ENCODE assay signal across 20 mouse cellular contexts in genomic region chr9:21738776-21739175, GRCm38 (mm10). TPM values are rescaled to one million over a fixed set of nuclear protein-coding genes. Genes with fewer than 3 reads are reported as not detected.
DNase-seq lines count a peak whose midpoint lies in the region; ATAC-seq and TF ChIP-seq lines count a peak whose summit lies in the region.
"Had no signal": no experiment of that assay in that cellular context is flagged by ENCODE, and none has a peak within 500 bp of the region (broad histone marks: within the 10 kb centered on the region; RNA-seq: fewer than 3 reads in every experiment).

No protein-coding gene starts in this region.

- peak; percentile 25 for DNase-seq in cerebellum, adult 9-11 months
- DNase-seq in cerebellum, adult 11 months: no peak
- DNase-seq in forebrain, postnatal 0 days: peak; percentile 18
- DNase-seq in hindbrain, postnatal 0 days (ENCODE audit: low spot score): no peak
- no peak for DNase-seq in hindbrain, embryonic 11.5 days (ENCODE audit: low spot score)
- DNase-seq in CD4-positive helper T cell, adult 2 months (ENCODE audit: low read depth, low spot score): peak; percentile 18
- DNase-seq: adrenal gland, postnatal 14 days; gastrocnemius, adult 2 months; heart, postnatal 36 days; kidney, adult 2 months; lung, postnatal 4 days; midbrain, embryonic 14.5 days; thymus, adult 18-20 months; thymus, postnatal 36 days had no signal

- WGBS in forebrain, postnatal 0 days: 67% methylated on average over 7 of the region's 7 CpGs
- 90% methylated on average over 7 of the region's 7 CpGs for WGBS in forebrain, embryonic 12.5 days
- WGBS in hindbrain, postnatal 0 days: 63% methylated on average over 7 of the region's 7 CpGs
- WGBS in hindbrain, embryonic 11.5 days: 97% methylated on average over 7 of the region's 7 CpGs

- no peaks in the 10 kb centered on the region for H3K9me3 ChIP-seq in forebrain, postnatal 0 days (ENCODE audit: low read length)
- no peaks in the 10 kb centered on the region for H3K9me3 ChIP-seq in forebrain, embryonic 12.5 days
- no peaks in the 10 kb centered on the region for H3K9me3 ChIP-seq in hindbrain, postnatal 0 days (ENCODE audit: low read length)
- H3K9me3 ChIP-seq in hindbrain, embryonic 11.5 days (ENCODE audit: control insufficient read depth, low read length): no peaks in the 10 kb centered on the region
- H3K9me3 ChIP-seq: embryonic facial prominence, embryonic 15.5 days; lung, embryonic 15.5 days had no signal

- H3K4me1 ChIP-seq in forebrain, postnatal 0 days (ENCODE audit: insufficient read depth): no peaks in the 10 kb centered on the region
- no peaks in the 10 kb centered on the region for H3K4me1 ChIP-seq in forebrain, embryonic 12.5 days
- H3K4me1 ChIP-seq in hindbrain, postnatal 0 days (ENCODE audit: insufficient read depth, low read length): no peaks in the 10 kb centered on the region
- no peaks in the 10 kb centered on the region for H3K4me1 ChIP-seq in hindbrain, embryonic 11.5 days (replicated peaks; ENCODE audit: control insufficient read depth, insufficient read depth, low read length)
- H3K4me1 ChIP-seq: embryonic facial prominence, embryonic 15.5 days had no signal

- H3K4me2 ChIP-seq in forebrain, postnatal 0 days (ENCODE audit: low read depth): no peak overlapping the region
- no peak overlapping the region for H3K4me2 ChIP-seq in forebrain, embryonic 12.5 days
- no peak overlapping the region for H3K4me2 ChIP-seq in hindbrain, postnatal 0 days (ENCODE audit: low read depth, low read length)
- no peak overlapping the region for H3K4me2 ChIP-seq in hindbrain, embryonic 11.5 days (replicated peaks; ENCODE audit: low read depth, low read length)
- H3K4me2 ChIP-seq: embryonic facial prominence, embryonic 15.5 days; heart, embryonic 11.5 days; lung, embryonic 15.5 days had no signal

- no peak for TF ChIP-seq CTCF in forebrain, postnatal 0 days (IDR thresholded peaks at IDR 0.05; ENCODE audit: low read depth)
- TF ChIP-seq CTCF in hindbrain, postnatal 0 days (IDR thresholded peaks at IDR 0.05; ENCODE audit: low read depth): no peak

- H3K27me3 ChIP-seq in forebrain, postnatal 0 days (ENCODE audit: insufficient read depth, low read length): no peaks in the 10 kb centered on the region
- no peaks in the 10 kb centered on the region for H3K27me3 ChIP-seq in forebrain, embryonic 12.5 days
- no peaks in the 10 kb centered on the region for H3K27me3 ChIP-seq in hindbrain, postnatal 0 days (ENCODE audit: insufficient read depth, low read length)
- no peaks in the 10 kb centered on the region for H3K27me3 ChIP-seq in hindbrain, embryonic 11.5 days (ENCODE audit: control insufficient read depth, insufficient read depth, low read length)
- H3K27me3 ChIP-seq: embryonic facial prominence, embryonic 15.5 days; lung, embryonic 15.5 days had no signal

- H3K9ac ChIP-seq in forebrain, postnatal 0 days: no peak overlapping the region
- H3K9ac ChIP-seq in forebrain, embryonic 12.5 days: no peak overlapping the region
- no peak overlapping the region for H3K9ac ChIP-seq in hindbrain, postnatal 0 days (replicated peaks; ENCODE audit: low read length)
- H3K9ac ChIP-seq in hindbrain, embryonic 11.5 days (ENCODE audit: low read depth, low read length): no peak overlapping the region
- H3K9ac ChIP-seq: embryonic facial prominence, embryonic 15.5 days; liver, embryonic 14.5 days; lung, embryonic 15.5 days had no signal

- H3K27ac ChIP-seq in forebrain, postnatal 0 days (ENCODE audit: low read depth, low read length): no peak overlapping the region
- no peak overlapping the region for H3K27ac ChIP-seq in forebrain, embryonic 12.5 days
- H3K27ac ChIP-seq in hindbrain, postnatal 0 days: no peak overlapping the region
- H3K27ac ChIP-seq in hindbrain, embryonic 11.5 days (ENCODE audit: low read depth, low read length): no peak overlapping the region
- H3K27ac ChIP-seq: embryonic facial prominence, embryonic 15.5 days; gastrocnemius, adult 2 months; kidney, postnatal 0 days; liver, embryonic 14.5 days; lung, embryonic 15.5 days had no signal

- H3K4me3 ChIP-seq in forebrain, postnatal 0 days (ENCODE audit: low read depth, low read length): no peak overlapping the region
- no peak overlapping the region for H3K4me3 ChIP-seq in forebrain, embryonic 12.5 days (replicated peaks)
- H3K4me3 ChIP-seq in hindbrain, postnatal 0 days (ENCODE audit: low read length): no peak overlapping the region
- no peak overlapping the region for H3K4me3 ChIP-seq in hindbrain, embryonic 11.5 days (ENCODE audit: low read depth, low read length)
- H3K4me3 ChIP-seq: embryonic facial prominence, embryonic 15.5 days; gastrocnemius, adult 2 months; lung, embryonic 15.5 days had no signal

- H3K36me3 ChIP-seq in forebrain, postnatal 0 days (ENCODE audit: insufficient read depth): peaks cover 83% of the 10 kb centered on the region
- peaks cover 92% of the 10 kb centered on the region for H3K36me3 ChIP-seq in forebrain, embryonic 12.5 days (replicated peaks)
- peaks cover 80% of the 10 kb centered on the region for H3K36me3 ChIP-seq in hindbrain, postnatal 0 days (ENCODE audit: insufficient read depth, low read length)
- H3K36me3 ChIP-seq in hindbrain, embryonic 11.5 days (ENCODE audit: control insufficient read depth, insufficient read depth, low read length): peaks cover 41% of the 10 kb centered on the region

- ATAC-seq in forebrain, postnatal 0 days: no peak
- no peak for ATAC-seq in forebrain, embryonic 12.5 days (ENCODE audit: low FRiP score)
- ATAC-seq in hindbrain, postnatal 0 days: peak; percentile 31; the same call in 1 of the 2 replicates
- no peak for ATAC-seq in hindbrain, embryonic 11.5 days (ENCODE audit: low FRiP score)

RNA-seq across cellular contexts. Expression of gene Ldlr, which starts 15.5 kb away (rescaled TPM):
- total RNA-seq in forebrain, postnatal 0 days (2014; rRNA removed): 19.1 and 26.8 TPM in 2 replicates
- 6.5 and 11.1 TPM in 2 replicates for polyA plus RNA-seq in forebrain, postnatal 0 days (2015; fragmentation: Nextera tagmentation; extraction: Ambion mirVana)
- polyA plus RNA-seq in forebrain, embryonic 12.5 days (2016; fragmentation: Nextera tagmentation; extraction: Ambion mirVana): 34.1 and 40.3 TPM in 2 replicates
- total RNA-seq in hindbrain, postnatal 0 days (2014; rRNA removed): 20.6 and 28.4 TPM in 2 replicates
- polyA plus RNA-seq in hindbrain, postnatal 0 days (2015; fragmentation: Nextera tagmentation; extraction: Ambion mirVana): 10.7 and 10.9 TPM in 2 replicates
- 17.9 and 22.0 TPM in 2 replicates for polyA plus RNA-seq in hindbrain, embryonic 11.5 days (2014; fragmentation: Nextera tagmentation; extraction: Ambion mirVana)

RNA-seq across cellular contexts. Expression of gene Spc24, which starts 21.3 kb away (rescaled TPM):
- total RNA-seq in forebrain, postnatal 0 days (2014; rRNA removed): 7.7 and 8.2 TPM in 2 replicates
- 13.5 and 14.3 TPM in 2 replicates for polyA plus RNA-seq in forebrain, postnatal 0 days (2015; fragmentation: Nextera tagmentation; extraction: Ambion mirVana)
- 112 and 118 TPM in 2 replicates for polyA plus RNA-seq in forebrain, embryonic 12.5 days (2016; fragmentation: Nextera tagmentation; extraction: Ambion mirVana)
- total RNA-seq in hindbrain, postnatal 0 days (2014; rRNA removed): 20.3 and 31.1 TPM in 2 replicates
- 26.2 and 27.1 TPM in 2 replicates for polyA plus RNA-seq in hindbrain, postnatal 0 days (2015; fragmentation: Nextera tagmentation; extraction: Ambion mirVana)
- polyA plus RNA-seq in hindbrain, embryonic 11.5 days (2014; fragmentation: Nextera tagmentation; extraction: Ambion mirVana): 94.3 and 101 TPM in 2 replicates

RNA-seq across cellular contexts. Expression of gene Kank2, which starts 59.8 kb away (rescaled TPM):
- 8.5 and 12.4 TPM in 2 replicates for total RNA-seq in forebrain, postnatal 0 days (2014; rRNA removed)
- 2.2 and 2.3 TPM in 2 replicates for polyA plus RNA-seq in forebrain, postnatal 0 days (2015; fragmentation: Nextera tagmentation; extraction: Ambion mirVana)
- polyA plus RNA-seq in forebrain, embryonic 12.5 days (2016; fragmentation: Nextera tagmentation; extraction: Ambion mirVana): 6.1 and 6.2 TPM in 2 replicates
- total RNA-seq in hindbrain, postnatal 0 days (2014; rRNA removed): 15.6 and 19.1 TPM in 2 replicates
- 3.1 and 3.4 TPM in 2 replicates for polyA plus RNA-seq in hindbrain, postnatal 0 days (2015; fragmentation: Nextera tagmentation; extraction: Ambion mirVana)
- polyA plus RNA-seq in hindbrain, embryonic 11.5 days (2014; fragmentation: Nextera tagmentation; extraction: Ambion mirVana): 4.1 and 4.7 TPM in 2 replicates

Comparison
In these comparisons a context has a peak if more than half of its experiments do, and no peak if none do; other contexts are left out.
1. DNase-seq: peak in cerebellum, adult 9-11 months (single experiment), forebrain, postnatal 0 days (single experiment) and CD4-positive helper T cell, adult 2 months (single experiment); none in cerebellum, adult 11 months (single experiment), hindbrain, postnatal 0 days (single experiment) and hindbrain, embryonic 11.5 days (single experiment).